Mouse (Mus musculus): ENCODE data around the gene Bhlhb9.

GRCm38 (mm10) chrX:135925911-135926310 lies 128.5 kb downstream of the Bhlhb9 start:
- no peak for TF ChIP-seq CTCF (IDR thresholded peaks at IDR 0.05; ENCODE audit: low read depth, low read length)
- no peak for TF ChIP-seq POLR2A (IDR thresholded peaks at IDR 0.05; ENCODE audit: borderline replicate concordance, low read depth, low read length)

Measured in bone marrow macrophage, adult 2 months (primary cell).